27 mouse cellular contexts compared by ENCODE assay signal in the genomic region with DNA sequence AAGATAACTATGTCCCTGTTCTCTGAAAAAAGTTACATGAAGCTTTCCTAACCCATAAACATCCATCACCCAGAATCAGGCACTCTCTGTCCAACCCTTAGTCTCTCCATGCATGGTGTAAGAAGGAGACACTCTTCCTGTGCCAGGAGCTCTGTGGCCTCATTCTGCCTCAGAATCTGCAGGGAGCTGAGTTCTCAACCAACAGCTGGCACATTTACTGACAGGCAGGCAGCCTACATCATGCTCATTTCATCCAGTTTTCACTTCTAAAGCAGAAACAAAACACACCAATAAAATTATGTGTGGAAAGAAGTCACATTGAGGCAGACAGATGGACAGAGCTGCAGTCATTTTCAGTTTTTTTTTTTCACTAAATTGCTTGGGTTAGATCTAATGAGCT.
A peak's percentile ranks its signal among the peaks of the same experiment; 100 is the strongest.
DNase-seq lines count a peak whose midpoint lies in the region; ATAC-seq and TF ChIP-seq lines count a peak whose summit lies in the region.
"Had no signal": no experiment of that assay in that cellular context is flagged by ENCODE, and none has a peak within 500 bp of the region (broad histone marks: within the 10 kb centered on the region; RNA-seq: fewer than 3 reads in every experiment).

No protein-coding gene starts in this region.

- no peaks in the 10 kb centered on the region for H3K27me3 ChIP-seq in midbrain, postnatal 0 days (ENCODE audit: insufficient read depth, low read length)
- H3K27me3 ChIP-seq in midbrain, embryonic 14.5 days (ENCODE audit: control insufficient read depth, insufficient read depth, low read length) = no peaks in the 10 kb centered on the region
- no peaks in the 10 kb centered on the region for H3K27me3 ChIP-seq in intestine, postnatal 0 days (replicated peaks; ENCODE audit: control insufficient read depth, insufficient read depth, low read length)
- H3K27me3 ChIP-seq: CH12.LX; forebrain, embryonic 15.5 days; liver, embryonic 13.5 days; lung, embryonic 15.5 days; megakaryocyte, embryonic 14.5 days; midbrain, embryonic 13.5 days; neural tube, embryonic 12.5 days; Patski had no signal

- H3K9me3 ChIP-seq in midbrain, postnatal 0 days (ENCODE audit: low read length) = no peaks in the 10 kb centered on the region
- H3K9me3 ChIP-seq in midbrain, embryonic 14.5 days (ENCODE audit: control insufficient read depth, low read length) = no peaks in the 10 kb centered on the region
- no peaks in the 10 kb centered on the region for H3K9me3 ChIP-seq in intestine, postnatal 0 days (ENCODE audit: control insufficient read depth)
- H3K9me3 ChIP-seq: forebrain, embryonic 15.5 days; heart, embryonic 10.5 days; liver, embryonic 13.5 days; lung, embryonic 15.5 days; midbrain, embryonic 13.5 days; neural tube, embryonic 12.5 days had no signal

- no peak overlapping the region for H3K4me2 ChIP-seq in midbrain, postnatal 0 days (ENCODE audit: low read depth, low read length, poor library complexity, severe bottlenecking)
- H3K4me2 ChIP-seq in midbrain, embryonic 14.5 days (ENCODE audit: low read length) = no peak overlapping the region
- no peak overlapping the region for H3K4me2 ChIP-seq in intestine, postnatal 0 days (replicated peaks; ENCODE audit: low read depth)
- H3K4me2 ChIP-seq: forebrain, embryonic 15.5 days; liver, embryonic 13.5 days; lung, embryonic 15.5 days; midbrain, embryonic 13.5 days; neural tube, embryonic 12.5 days had no signal

- no peak overlapping the region for H3K9ac ChIP-seq in midbrain, postnatal 0 days (replicated peaks; ENCODE audit: low read length, poor library complexity, severe bottlenecking)
- no peak overlapping the region for H3K9ac ChIP-seq in midbrain, embryonic 14.5 days (replicated peaks; ENCODE audit: low read length)
- no peak overlapping the region for H3K9ac ChIP-seq in intestine, postnatal 0 days (ENCODE audit: low read depth, low read length)
- H3K9ac ChIP-seq: forebrain, embryonic 15.5 days; liver, embryonic 13.5 days; lung, embryonic 15.5 days; midbrain, embryonic 13.5 days; neural tube, embryonic 12.5 days had no signal

- H3K4me3 ChIP-seq in midbrain, postnatal 0 days (ENCODE audit: low read depth, low read length) = no peak overlapping the region
- H3K4me3 ChIP-seq in midbrain, embryonic 14.5 days (replicated peaks; ENCODE audit: low read depth, low read length) = no peak overlapping the region
- H3K4me3 ChIP-seq in layer of hippocampus, adult 2 months = no peak overlapping the region
- H3K4me3 ChIP-seq in intestine, postnatal 0 days (ENCODE audit: low read depth, low read length) = no peak overlapping the region
- H3K4me3 ChIP-seq: forebrain, embryonic 15.5 days; heart, embryonic 10.5 days; liver, embryonic 13.5 days; lung, embryonic 15.5 days; megakaryocyte, embryonic 14.5 days; midbrain, embryonic 13.5 days; neural tube, embryonic 12.5 days had no signal

- no peak for DNase-seq in frontal cortex, postnatal 14 days (ENCODE audit: low spot score in 2 of 2)
- peak; percentile 17 for DNase-seq in midbrain, postnatal 0 days (ENCODE audit: low spot score)
- DNase-seq in midbrain, embryonic 14.5 days = no peak
- DNase-seq in layer of hippocampus, adult 2 months (ENCODE audit: low spot score in 2 of 2) = peak; percentile 8 to 17
- peak; percentile 43 to 67 for DNase-seq in layer of hippocampus, postnatal 14 days (ENCODE audit: low spot score in 2 of 2)
- DNase-seq in kidney, postnatal 14 days = no peak
- DNase-seq: B cell, adult 2 months; cerebellum, adult 11-12 months; gastrocnemius, postnatal 36 days; heart, postnatal 4 days; kidney, adult 18-20 months; liver, embryonic 13.5 days; lung, postnatal 36 days; retina, postnatal 1 day; spleen, adult 18-20 months; thymus, postnatal 14 days had no signal

- H3K4me1 ChIP-seq in midbrain, postnatal 0 days (ENCODE audit: insufficient read depth, low read length) = no peaks in the 10 kb centered on the region
- H3K4me1 ChIP-seq in midbrain, embryonic 14.5 days (ENCODE audit: control insufficient read depth, insufficient read depth, low read length) = no peaks in the 10 kb centered on the region
- no peaks in the 10 kb centered on the region for H3K4me1 ChIP-seq in intestine, postnatal 0 days (replicated peaks; ENCODE audit: control insufficient read depth, insufficient read depth, low read length)
- H3K4me1 ChIP-seq: forebrain, embryonic 15.5 days; heart, embryonic 10.5 days; liver, embryonic 13.5 days; lung, embryonic 15.5 days; megakaryocyte, embryonic 14.5 days; midbrain, embryonic 13.5 days; neural tube, embryonic 12.5 days had no signal

- peak; percentile 62 for ATAC-seq in frontal cortex, adult (ENCODE audit: low TSS enrichment)
- no peak for ATAC-seq in midbrain, postnatal 0 days (ENCODE audit: low FRiP score)
- ATAC-seq in midbrain, embryonic 14.5 days (ENCODE audit: low FRiP score, low TSS enrichment) = no peak
- no peak for ATAC-seq in intestine, postnatal 0 days
- ATAC-seq: forebrain, embryonic 15.5 days; midbrain, embryonic 13.5 days; Patski had no signal

- no peaks in the 10 kb centered on the region for H3K36me3 ChIP-seq in midbrain, postnatal 0 days (ENCODE audit: insufficient read depth, low read length)
- no peaks in the 10 kb centered on the region for H3K36me3 ChIP-seq in midbrain, embryonic 14.5 days (ENCODE audit: control insufficient read depth, insufficient read depth, low read length)
- no peaks in the 10 kb centered on the region for H3K36me3 ChIP-seq in intestine, postnatal 0 days (ENCODE audit: control insufficient read depth, insufficient read depth)
- H3K36me3 ChIP-seq: forebrain, embryonic 15.5 days; G1E; heart, embryonic 10.5 days; liver, embryonic 13.5 days; lung, embryonic 15.5 days; midbrain, embryonic 13.5 days; neural tube, embryonic 12.5 days had no signal

- no peak for TF ChIP-seq CTCF in midbrain, postnatal 0 days (IDR thresholded peaks at IDR 0.05)
- no peak for TF ChIP-seq CTCF in layer of hippocampus, adult 2 months (conservative IDR thresholded peaks at IDR 0.05)
- no peak for TF ChIP-seq CTCF in intestine, postnatal 0 days (IDR thresholded peaks at IDR 0.05; ENCODE audit: low read depth)

- H3K27ac ChIP-seq in midbrain, postnatal 0 days (ENCODE audit: low read depth, low read length) = no peak overlapping the region
- H3K27ac ChIP-seq in midbrain, embryonic 14.5 days (replicated peaks; ENCODE audit: low read depth, low read length) = no peak overlapping the region
- H3K27ac ChIP-seq in layer of hippocampus, adult 2 months = peak overlapping the region; percentile 68
- no peak overlapping the region for H3K27ac ChIP-seq in intestine, postnatal 0 days (ENCODE audit: low read depth, low read length)
- H3K27ac ChIP-seq: forebrain, embryonic 15.5 days; heart, embryonic 10.5 days; liver, embryonic 13.5 days; lung, embryonic 15.5 days; midbrain, embryonic 13.5 days; neural tube, embryonic 12.5 days had no signal

Comparison
In these comparisons a context has a peak if more than half of its experiments do, and no peak if none do; other contexts are left out.
1. DNase-seq: peak in midbrain, postnatal 0 days (single experiment), layer of hippocampus, adult 2 months (2 of 2) and layer of hippocampus, postnatal 14 days (2 of 2); none in frontal cortex, postnatal 14 days (0 of 2), midbrain, embryonic 14.5 days (single experiment) and kidney, postnatal 14 days (single experiment).